Mouse (Mus musculus) telencephalon, adult 2 months (tissue): ENCODE measurements at regions not wholly inside any gene's neighbourhood (a gene's known extent, or its start where the extent isn't known, plus 50 kb on each side); places are given as distances from the start of the nearest gene placed in this dataset.

Source experiments
- DNase-seq: peaks from one replicate; pipeline ENCODE4 v3.0.0-alpha.2; 2011; ENCODE audit warnings: low read depth, low spot score

- no peak for DNase-seq
Observed at GRCm38 (mm10) chr5:12925466-12925865, 199.7 kb upstream of the Sema3a start.

- DNase-seq: no peak
Observed at GRCm38 (mm10) chr5:12926289-12926688, 198.9 kb upstream of the Sema3a start.

- no peak for DNase-seq
Observed at GRCm38 (mm10) chr5:12927247-12927646, 198.0 kb upstream of the Sema3a start.

- no peak for DNase-seq
Observed at GRCm38 (mm10) chr5:12937052-12937451, 188.2 kb upstream of the Sema3a start.

GRCm38 (mm10) chr5:12938162-12938852, 186.9 kb upstream of the Sema3a start:
- no peak for DNase-seq

- no peak for DNase-seq
Observed at GRCm38 (mm10) chr5:12944554-12944953, 180.7 kb upstream of the Sema3a start.

- DNase-seq: no peak
Observed at GRCm38 (mm10) chr5:12948472-12948871, 176.7 kb upstream of the Sema3a start.

- DNase-seq: no peak
Observed at GRCm38 (mm10) chr5:12970987-12971386, 154.2 kb upstream of the Sema3a start.

GRCm38 (mm10) chr5:12973701-12974100, 151.5 kb upstream of the Sema3a start:
- no peak for DNase-seq

GRCm38 (mm10) chr5:12976015-12976742, 149.0 kb upstream of the Sema3a start:
- no peak for DNase-seq

GRCm38 (mm10) chr5:12977875-12978274, 147.3 kb upstream of the Sema3a start:
- no peak for DNase-seq

- no peak for DNase-seq
Observed at GRCm38 (mm10) chr5:12993826-12994225, 131.4 kb upstream of the Sema3a start.

GRCm38 (mm10) chr5:12997440-12997839, 127.8 kb upstream of the Sema3a start:
- DNase-seq: no peak

- DNase-seq: no peak
Observed at GRCm38 (mm10) chr5:13007132-13007531, 118.1 kb upstream of the Sema3a start.

- DNase-seq: no peak
Observed at GRCm38 (mm10) chr5:13022270-13022669, 102.9 kb upstream of the Sema3a start.

- DNase-seq: no peak
Observed at GRCm38 (mm10) chr5:13033332-13033731, 91.9 kb upstream of the Sema3a start.

GRCm38 (mm10) chr5:13036127-13036526, 89.1 kb upstream of the Sema3a start:
- no peak for DNase-seq

GRCm38 (mm10) chr5:13058883-13059423, 66.3 kb upstream of the Sema3a start:
- no peak for DNase-seq

GRCm38 (mm10) chr5:13066942-13067341, 58.3 kb upstream of the Sema3a start:
- no peak for DNase-seq
